Mouse (Mus musculus) heart, embryonic 15.5 days (tissue): ENCODE results near the gene Mob3a. TPM values are rescaled to one million over a fixed set of nuclear protein-coding genes. Genes with fewer than 3 reads are reported as not detected.

ENCODE experiments used
- ATAC-seq: fragments of 200-750 bp; cut with Nextera tagmentation; replicated peaks from 2 replicates; pipeline ENCODE4 v1.8.0; 2017; ENCODE audit warnings: low read depth, moderate TSS enrichment; ENCODE audit not compliant: insufficient number of reproducible peaks, insufficient read depth, low FRiP score
- H3K27ac ChIP-seq: fragments of 300-500 bp; sonication (generic); 2 replicates; pipeline ENCODE4 v1.5.1; 2015; ENCODE audit warnings: mild to moderate bottlenecking, inconsistent platforms
- H3K27me3 ChIP-seq: fragments of 300-500 bp; sonication (generic); 2 replicates; pipeline ENCODE4 v1.6.1; 2015; ENCODE audit warnings: inconsistent platforms
- H3K36me3 ChIP-seq: fragments of 300-500 bp; sonication (generic); 2 replicates; pipeline ENCODE4 v1.6.1; 2015; ENCODE audit warnings: mild to moderate bottlenecking, inconsistent platforms
- H3K4me1 ChIP-seq: fragments of 300-500 bp; sonication (generic); replicated peaks from 2 replicates; pipeline ENCODE4 v1.6.1; 2015; ENCODE audit warnings: inconsistent platforms
- H3K4me2 ChIP-seq: fragments of 300-500 bp; sonication (generic); 2 replicates; pipeline ENCODE4 v1.6.1; 2015; ENCODE audit warnings: inconsistent platforms, mild to moderate bottlenecking, moderate library complexity
- H3K4me3 ChIP-seq: fragments of 300-500 bp; sonication (generic); 2 replicates; pipeline ENCODE4 v1.5.1; 2015; ENCODE audit warnings: mild to moderate bottlenecking, inconsistent platforms
- H3K9ac ChIP-seq: fragments of 300-500 bp; sonication (generic); 2 replicates; pipeline ENCODE4 v1.6.1; 2015; ENCODE audit warnings: mild to moderate bottlenecking, inconsistent platforms
- H3K9me3 ChIP-seq: fragments of 300-500 bp; sonication (generic); replicated peaks from 2 replicates; pipeline ENCODE4 v1.6.1; 2016; ENCODE audit warnings: inconsistent platforms
- WGBS: fragments of 180-500 bp; shearing (Covaris S2); methylation state at CpG from one replicate; pipeline ENCODE4 v1.1.7; 2015; ENCODE audit warnings: mixed read lengths; 5-methylcytosine and 5-hydroxymethylcytosine counted together
- polyA plus RNA-seq: library from polyadenylated mRNA; unstranded; fragments of >200 nt; fragmentation: Nextera tagmentation; extraction: Ambion mirVana; gene quantifications from 2 replicates; pipeline ENCODE4 v1.2.1, GENCODE M21; 2015

The Mob3a gene
- polyA plus RNA-seq, 1 experiment from 2014 or later = 22.1 TPM

- H3K9ac ChIP-seq = no peak overlapping the region
- H3K36me3 ChIP-seq = peaks cover 49% of the 10 kb centered on the region
- ATAC-seq = no peak
- H3K27me3 ChIP-seq = no peaks in the 10 kb centered on the region
- peaks cover 16% of the 10 kb centered on the region for H3K4me1 ChIP-seq
- no peaks in the 10 kb centered on the region for H3K9me3 ChIP-seq
- WGBS = 86% methylated on average over 6 of the region's 6 CpGs
- no peak overlapping the region for H3K4me2 ChIP-seq
- no peak overlapping the region for H3K27ac ChIP-seq
- no peak overlapping the region for H3K4me3 ChIP-seq
Measured at GRCm38 (mm10) chr10:80732611-80733101, 30.9 kb upstream of the Mob3a start.

- no peak for ATAC-seq
- H3K4me3 ChIP-seq = no peak overlapping the region
- H3K27ac ChIP-seq = no peak overlapping the region
- H3K27me3 ChIP-seq = no peaks in the 10 kb centered on the region
- peaks cover 92% of the 10 kb centered on the region for H3K36me3 ChIP-seq
- no peaks in the 10 kb centered on the region for H3K4me1 ChIP-seq
- WGBS = 87% methylated on average over 5 of the region's 5 CpGs
- H3K4me2 ChIP-seq = no peak overlapping the region
- no peak overlapping the region for H3K9ac ChIP-seq
- H3K9me3 ChIP-seq = no peaks in the 10 kb centered on the region
Measured at GRCm38 (mm10) chr10:80727369-80728127, 25.8 kb upstream of the Mob3a start.

GRCm38 (mm10) chr10:80717281-80717680 is 15.5 kb upstream of the Mob3a start:
- no peak overlapping the region for H3K27ac ChIP-seq
- H3K4me1 ChIP-seq = no peaks in the 10 kb centered on the region
- no peak overlapping the region for H3K4me3 ChIP-seq
- no peaks in the 10 kb centered on the region for H3K27me3 ChIP-seq
- no peak overlapping the region for H3K9ac ChIP-seq
- no peak overlapping the region for H3K4me2 ChIP-seq
- H3K36me3 ChIP-seq = peaks cover 98% of the 10 kb centered on the region
- no peak for ATAC-seq
- WGBS = 71% methylated on average over 1 of the region's 1 CpGs
- no peaks in the 10 kb centered on the region for H3K9me3 ChIP-seq

- Histone ChIP-seq H3K27ac (no peak overlapping the region), H3K27me3 (no peaks in the 10 kb centered on the region), H3K4me3 (no peak overlapping the region), H3K36me3 (peaks cover 93% of the 10 kb centered on the region), H3K4me1 (no peaks in the 10 kb centered on the region), H3K9me3 (no peaks in the 10 kb centered on the region), H3K4me2 (no peak overlapping the region), H3K9ac (no peak overlapping the region)
- ATAC-seq = no peak
- 76% methylated on average over 3 of the region's 3 CpGs for WGBS
Measured at GRCm38 (mm10) chr10:80710834-80711233, 9.1 kb upstream of the Mob3a start.

- no peak overlapping the region for H3K27ac ChIP-seq
- H3K36me3 ChIP-seq = peaks cover 39% of the 10 kb centered on the region
- no peaks in the 10 kb centered on the region for H3K9me3 ChIP-seq
Measured at GRCm38 (mm10) chr10:80705479-80705878, 3.7 kb upstream of the Mob3a start.

GRCm38 (mm10) chr10:80705033-80705432 is 3.3 kb upstream of the Mob3a start:
- H3K4me3 ChIP-seq = no peak overlapping the region
- no peak overlapping the region for H3K27ac ChIP-seq
- peaks cover 30% of the 10 kb centered on the region for H3K4me1 ChIP-seq
- WGBS = 50% methylated on average over 3 of the region's 3 CpGs
- no peaks in the 10 kb centered on the region for H3K27me3 ChIP-seq
- H3K4me2 ChIP-seq = no peak overlapping the region
- no peaks in the 10 kb centered on the region for H3K9me3 ChIP-seq
- no peak for ATAC-seq
- peaks cover 35% of the 10 kb centered on the region for H3K36me3 ChIP-seq
- no peak overlapping the region for H3K9ac ChIP-seq

More at GRCm38 (mm10) chr10:80705479-80705878, 3.7 kb upstream of the Mob3a start:
- Histone ChIP-seq H3K4me1 (peaks cover 25% of the 10 kb centered on the region), H3K4me3 (no peak overlapping the region), H3K9ac (no peak overlapping the region), H3K27me3 (no peaks in the 10 kb centered on the region), H3K4me2 (no peak overlapping the region)
- ATAC-seq = no peak
- 57% methylated on average over 3 of the region's 3 CpGs for WGBS

- Histone ChIP-seq H3K4me2 (no peak overlapping the region), H3K36me3 (peaks cover 28% of the 10 kb centered on the region), H3K27ac (no peak overlapping the region), H3K27me3 (no peaks in the 10 kb centered on the region), H3K4me1 (peaks cover 33% of the 10 kb centered on the region), H3K4me3 (no peak overlapping the region), H3K9ac (no peak overlapping the region), H3K9me3 (no peaks in the 10 kb centered on the region)
- no peak for ATAC-seq
- 77% methylated on average over 5 of the region's 5 CpGs for WGBS
Measured at GRCm38 (mm10) chr10:80704418-80704817, 2.6 kb upstream of the Mob3a start.

- 74% methylated on average over 5 of the region's 5 CpGs for WGBS
- Histone ChIP-seq H3K9me3 (no peaks in the 10 kb centered on the region), H3K9ac (0 out of 2 replicates have a peak overlapping the region, but pooled peaks have one; percentile 69), H3K4me3 (no peak overlapping the region), H3K4me1 (peaks cover 33% of the 10 kb centered on the region), H3K27me3 (no peaks in the 10 kb centered on the region), H3K36me3 (peaks cover 21% of the 10 kb centered on the region), H3K27ac (no peak overlapping the region), H3K4me2 (peak overlapping the region; percentile 92)
- ATAC-seq = no peak
Measured at GRCm38 (mm10) chr10:80703643-80704042, 1.9 kb upstream of the Mob3a start.

- 2% methylated on average over 47 of the region's 47 CpGs for WGBS
- ATAC-seq = peak; percentile 78
- H3K4me2 ChIP-seq = peak overlapping the region; percentile 92
Measured at GRCm38 (mm10) chr10:80702536-80703390, 986 bp upstream of the Mob3a start.

GRCm38 (mm10) chr10:80700732-80701131 is 1.0 kb downstream of the Mob3a start:
- Histone ChIP-seq H3K9ac (peak overlapping the region; percentile 77), H3K27ac (peak overlapping the region; percentile 84), H3K27me3 (no peaks in the 10 kb centered on the region), H3K4me3 (peak overlapping the region; percentile 73), H3K9me3 (no peaks in the 10 kb centered on the region), H3K4me2 (peak overlapping the region; percentile 92), H3K36me3 (no peaks in the 10 kb centered on the region), H3K4me1 (peaks cover 49% of the 10 kb centered on the region)
- ATAC-seq = no peak
- 34% methylated on average over 4 of the region's 4 CpGs for WGBS

More at GRCm38 (mm10) chr10:80702536-80703390, 986 bp upstream of the Mob3a start:
- Histone ChIP-seq H3K27ac (peak overlapping the region; percentile 81), H3K36me3 (peaks cover 12% of the 10 kb centered on the region), H3K9me3 (no peaks in the 10 kb centered on the region), H3K9ac (peak overlapping the region; percentile 69), H3K4me3 (peak overlapping the region; percentile 73), H3K27me3 (no peaks in the 10 kb centered on the region), H3K4me1 (peaks cover 39% of the 10 kb centered on the region)

- no peak for ATAC-seq
- Histone ChIP-seq H3K27me3 (no peaks in the 10 kb centered on the region), H3K9ac (no peak overlapping the region), H3K27ac (no peak overlapping the region), H3K4me3 (peak overlapping the region; percentile 73; the same call in 1 of the 2 replicates), H3K9me3 (no peaks in the 10 kb centered on the region), H3K36me3 (no peaks in the 10 kb centered on the region), H3K4me1 (peaks cover 55% of the 10 kb centered on the region), H3K4me2 (peak overlapping the region; percentile 92)
- 82% methylated on average over 7 of the region's 7 CpGs for WGBS
Measured at GRCm38 (mm10) chr10:80700038-80700504, 1.7 kb downstream of the Mob3a start.
